Mouse (Mus musculus) heart, embryonic 16.5 days (tissue): ENCODE measurements around the gene Ralgapb. TPM values are rescaled to one million over a fixed set of nuclear protein-coding genes. Genes with fewer than 3 reads are reported as not detected.

ENCODE experiments used
- ATAC-seq: fragments of 200-750 bp; cut with Nextera tagmentation; replicated peaks from 2 replicates; pipeline ENCODE4 v1.8.0; 2017; ENCODE audit warnings: moderate number of reproducible peaks; ENCODE audit not compliant: insufficient read depth, low FRiP score; ENCODE audit errors: extremely low read depth
- H3K27ac ChIP-seq: fragments of 300-500 bp; sonication (generic); 2 replicates; pipeline ENCODE4 v1.5.1; 2014; ENCODE audit warnings: mild to moderate bottlenecking, low read length, control low read depth, moderate library complexity
- H3K27me3 ChIP-seq: fragments of 300-500 bp; sonication (generic); 2 replicates; pipeline ENCODE4 v1.6.1; 2014; ENCODE audit warnings: low read length, mixed read lengths; ENCODE audit not compliant: control insufficient read depth, insufficient read depth
- H3K36me3 ChIP-seq: fragments of 300-500 bp; sonication (generic); 2 replicates; pipeline ENCODE4 v1.6.1; 2014; ENCODE audit not compliant: control insufficient read depth, insufficient read depth
- H3K4me1 ChIP-seq: fragments of 300-500 bp; sonication (generic); 2 replicates; pipeline ENCODE4 v1.6.1; 2014; ENCODE audit warnings: low read length, mixed read lengths; ENCODE audit not compliant: control insufficient read depth, insufficient read depth
- H3K4me2 ChIP-seq: fragments of 300-500 bp; sonication (generic); 2 replicates; pipeline ENCODE4 v1.6.1; 2014; ENCODE audit warnings: low read depth, mild to moderate bottlenecking, control low read depth, low read length
- H3K4me3 ChIP-seq: fragments of 300-500 bp; sonication (generic); 2 replicates; pipeline ENCODE4 v1.5.1; 2014; ENCODE audit warnings: mild to moderate bottlenecking, control low read depth, low read length
- H3K9ac ChIP-seq: fragments of 300-500 bp; sonication (generic); 2 replicates; pipeline ENCODE4 v1.6.1; 2014; ENCODE audit warnings: low read length, control low read depth
- H3K9me3 ChIP-seq: fragments of 300-500 bp; sonication (generic); replicated peaks from 2 replicates; pipeline ENCODE4 v1.6.1; 2016; ENCODE audit warnings: low read length; ENCODE audit not compliant: control insufficient read depth
- WGBS: fragments of 180-500 bp; shearing (Covaris S2); extraction: QIAGEN DNeasy Blood & Tissue Kit; methylation state at CpG from one replicate; pipeline ENCODE4 v1.1.7; 2014; 5-methylcytosine and 5-hydroxymethylcytosine counted together
- polyA plus RNA-seq: library from polyadenylated mRNA; unstranded; fragments of >200 nt; fragmentation: Nextera tagmentation; extraction: Ambion mirVana; gene quantifications from 2 replicates; pipeline ENCODE4 v1.2.1, GENCODE M21; 2015

Ralgapb gene
- 9.1 and 10.3 TPM in 2 replicates for polyA plus RNA-seq

GRCm38 (mm10) chr2:158409595-158410021 is at the start of gene Ralgapb:
Gene Ralgapb, plus strand, starts transcription at chr2:158409848.
- H3K4me3 ChIP-seq, result peak within 1 kb of the TSS; percentile 93
- peak; percentile 93 for ATAC-seq
- H3K9me3 ChIP-seq, result no peaks in the 10 kb centered on the region
- peaks cover 25% of the 10 kb centered on the region for H3K4me1 ChIP-seq
- peak within 1 kb of the TSS; percentile 88 for H3K27ac ChIP-seq
- under 1% methylated on average over 42 of the region's 46 CpGs for WGBS
- H3K4me2 ChIP-seq, result peak within 1 kb of the TSS; percentile 97
- H3K27me3 ChIP-seq, result no peaks in the 10 kb centered on the region
- peak within 1 kb of the TSS; percentile 95 for H3K9ac ChIP-seq
- no peaks in the 10 kb centered on the region for H3K36me3 ChIP-seq

DNA sequence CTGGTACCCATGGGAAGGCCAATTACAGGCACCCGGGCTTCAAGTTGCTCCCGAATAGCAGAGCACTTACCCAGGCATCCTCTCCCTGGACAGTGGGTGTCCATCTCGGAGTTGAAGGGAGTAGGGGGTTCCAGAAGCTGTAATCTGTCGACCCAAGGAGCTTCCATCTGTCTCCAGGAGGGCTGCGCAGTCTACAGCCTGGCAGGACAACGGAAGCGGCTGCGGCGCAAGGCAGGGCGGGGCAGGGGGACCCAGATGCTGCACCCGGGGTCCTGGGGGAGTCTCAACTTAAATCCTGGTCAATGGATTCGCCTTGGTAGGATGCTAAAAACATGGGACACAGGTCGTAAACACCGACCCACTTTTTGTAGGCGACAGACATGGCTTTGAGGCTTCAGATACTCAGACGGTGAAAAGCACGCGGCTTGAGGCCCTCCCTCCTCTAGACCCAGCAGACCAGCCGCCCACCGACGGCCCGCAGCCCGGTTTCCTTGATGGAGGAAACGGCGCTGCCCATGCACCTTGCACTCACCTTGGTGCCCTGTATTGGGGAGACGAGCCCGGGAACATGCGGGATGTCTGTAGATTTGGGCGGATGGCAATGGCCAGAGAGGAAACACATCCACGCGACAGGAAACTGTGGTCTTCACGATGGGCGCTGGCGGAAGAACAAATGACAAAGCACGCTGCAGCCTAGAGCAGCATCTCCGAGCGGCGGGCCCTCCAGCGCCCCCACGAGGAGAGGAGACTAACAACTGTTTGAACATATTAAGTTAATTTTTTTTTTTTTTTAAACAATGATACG is 48.6 kb upstream of the Ralgapb start:
- H3K9ac ChIP-seq, result peak overlapping the region; percentile 85
- ATAC-seq, result peak; percentile 84
- peak overlapping the region; percentile 70 for H3K4me3 ChIP-seq
- H3K9me3 ChIP-seq, result no peaks in the 10 kb centered on the region
- H3K4me2 ChIP-seq, result peak overlapping the region; percentile 77
- H3K4me1 ChIP-seq, result peaks cover 10% of the 10 kb centered on the region
- H3K27ac ChIP-seq, result peak overlapping the region; percentile 75
- H3K36me3 ChIP-seq, result peaks cover 35% of the 10 kb centered on the region
- under 1% methylated on average over 41 of the region's 41 CpGs for WGBS
- H3K27me3 ChIP-seq, result no peaks in the 10 kb centered on the region

GRCm38 (mm10) chr2:158361678-158362320 is 47.8 kb upstream of the Ralgapb start:
- H3K4me1 ChIP-seq, result peaks cover 10% of the 10 kb centered on the region
- peaks cover 27% of the 10 kb centered on the region for H3K36me3 ChIP-seq
- peak overlapping the region; percentile 77 for H3K4me2 ChIP-seq
- H3K4me3 ChIP-seq, result peak overlapping the region; percentile 70
- 33% methylated on average over 8 of the region's 8 CpGs for WGBS
- H3K27me3 ChIP-seq, result no peaks in the 10 kb centered on the region
- no peaks in the 10 kb centered on the region for H3K9me3 ChIP-seq
- H3K9ac ChIP-seq, result no peak overlapping the region; the same call in 1 of the 2 replicates
- peak overlapping the region; percentile 42 for H3K27ac ChIP-seq
- ATAC-seq, result no peak

DNA sequence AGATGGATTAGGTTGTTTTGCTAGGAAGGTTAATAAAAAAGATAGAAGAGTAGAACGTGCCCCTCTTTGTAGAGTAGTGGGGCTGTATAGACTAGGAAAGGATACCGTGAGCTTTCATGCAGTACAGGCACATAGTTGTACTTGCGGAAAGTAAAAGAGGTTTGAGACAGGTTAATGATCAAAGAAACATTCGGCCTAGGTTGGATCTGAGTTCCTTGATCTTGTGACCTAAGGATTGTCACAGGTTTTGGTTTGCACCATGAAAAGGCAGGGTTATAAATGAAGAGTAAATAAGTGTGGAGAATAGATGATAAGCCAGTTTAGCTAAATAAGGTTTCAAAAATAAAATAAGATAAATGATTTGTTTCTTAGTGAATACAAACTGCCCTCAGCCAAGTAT is 45.5 kb upstream of the Ralgapb start:
- Histone ChIP-seq H3K4me2 (no peak overlapping the region), H3K4me3 (no peak overlapping the region), H3K36me3 (peaks cover 6% of the 10 kb centered on the region), H3K4me1 (peaks cover 10% of the 10 kb centered on the region), H3K27ac (no peak overlapping the region), H3K27me3 (no peaks in the 10 kb centered on the region), H3K9ac (no peak overlapping the region), H3K9me3 (no peaks in the 10 kb centered on the region)
- no peak for ATAC-seq
- WGBS, result 78% methylated on average over 4 of the region's 4 CpGs

- no peak overlapping the region for H3K4me2 ChIP-seq
- H3K27ac ChIP-seq, result no peak overlapping the region
- peaks cover 5% of the 10 kb centered on the region for H3K4me1 ChIP-seq
- no peaks in the 10 kb centered on the region; the same call in 1 of the 2 replicates for H3K36me3 ChIP-seq
- no peak for ATAC-seq
- no peaks in the 10 kb centered on the region for H3K9me3 ChIP-seq
- 64% methylated on average over 12 of the region's 12 CpGs for WGBS
- H3K27me3 ChIP-seq, result no peaks in the 10 kb centered on the region
- no peak overlapping the region for H3K4me3 ChIP-seq
- no peak overlapping the region for H3K9ac ChIP-seq
Observed at GRCm38 (mm10) chr2:158365099-158365850, 44.4 kb upstream of the Ralgapb start.

DNA sequence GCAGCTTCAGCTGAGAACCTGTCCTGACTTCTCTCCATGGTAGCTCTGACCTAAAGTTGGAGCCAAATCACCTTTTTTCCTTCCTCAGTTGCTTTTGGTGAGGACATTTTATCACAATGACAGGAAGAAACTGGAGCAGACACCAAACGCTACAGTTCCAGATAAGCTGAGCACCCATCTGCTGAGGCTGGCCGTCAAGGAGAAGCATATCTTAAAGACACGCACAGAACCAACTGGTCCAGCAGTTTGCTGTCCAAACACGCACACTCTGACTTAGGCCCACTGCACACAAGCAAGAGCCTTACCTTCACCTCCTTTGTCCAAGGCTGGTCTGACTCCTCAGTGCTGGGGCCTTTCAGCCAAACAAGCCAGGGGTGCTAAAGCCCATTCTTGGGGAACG is 42.0 kb upstream of the Ralgapb start:
- no peak overlapping the region for H3K4me3 ChIP-seq
- H3K9me3 ChIP-seq, result no peaks in the 10 kb centered on the region
- H3K27ac ChIP-seq, result no peak overlapping the region
- H3K36me3 ChIP-seq, result no peaks in the 10 kb centered on the region
- no peak for ATAC-seq
- no peaks in the 10 kb centered on the region for H3K27me3 ChIP-seq
- no peak overlapping the region for H3K4me2 ChIP-seq
- 60% methylated on average over 5 of the region's 5 CpGs for WGBS
- no peaks in the 10 kb centered on the region for H3K4me1 ChIP-seq
- no peak overlapping the region for H3K9ac ChIP-seq

GRCm38 (mm10) chr2:158368313-158368712 is 41.3 kb upstream of the Ralgapb start:
- ATAC-seq, result no peak
- Histone ChIP-seq H3K4me3 (no peak overlapping the region), H3K27me3 (no peaks in the 10 kb centered on the region), H3K9ac (no peak overlapping the region), H3K4me2 (no peak overlapping the region), H3K4me1 (no peaks in the 10 kb centered on the region), H3K9me3 (no peaks in the 10 kb centered on the region), H3K36me3 (no peaks in the 10 kb centered on the region), H3K27ac (no peak overlapping the region)
- WGBS, result 85% methylated on average over 8 of the region's 8 CpGs

- Histone ChIP-seq H3K4me1 (no peaks in the 10 kb centered on the region), H3K4me3 (no peak overlapping the region), H3K36me3 (no peaks in the 10 kb centered on the region), H3K4me2 (no peak overlapping the region), H3K27ac (no peak overlapping the region), H3K27me3 (peaks cover 8% of the 10 kb centered on the region; the same call in 1 of the 2 replicates), H3K9me3 (no peaks in the 10 kb centered on the region), H3K9ac (no peak overlapping the region)
- ATAC-seq, result no peak
- WGBS, result 81% methylated on average over 3 of the region's 3 CpGs
Observed at GRCm38 (mm10) chr2:158369474-158370172, 40.0 kb upstream of the Ralgapb start.
